Mouse (Mus musculus) midbrain, postnatal 0 days (tissue): ENCODE measurements at regions not wholly inside any gene's neighbourhood (a gene's known extent, or its start where the extent isn't known, plus 50 kb on each side); places are given as distances from the start of the nearest gene placed in this dataset.

Source experiments
- ATAC-seq: fragments of 200-750 bp; cut with Nextera tagmentation; 2 replicates; pipeline ENCODE4 v1.8.0; 2017; ENCODE audit warnings: moderate number of reproducible peaks, mild to moderate bottlenecking, moderate TSS enrichment, moderate library complexity; ENCODE audit not compliant: low FRiP score
- DNase-seq: peaks from one replicate; pipeline ENCODE4 v3.0.0-alpha.2; 2015; ENCODE audit warnings: low spot score
- H3K27ac ChIP-seq: fragments of 300-500 bp; sonication (generic); 2 replicates; pipeline ENCODE4 v1.5.1; 2014; ENCODE audit warnings: low read depth, mild to moderate bottlenecking, low read length, mixed read lengths
- H3K27me3 ChIP-seq: fragments of 300-500 bp; sonication (generic); 2 replicates; pipeline ENCODE4 v1.6.1; 2014; ENCODE audit warnings: low read length, control low read depth, mixed read lengths; ENCODE audit not compliant: insufficient read depth
- H3K36me3 ChIP-seq: fragments of 300-500 bp; sonication (generic); 2 replicates; pipeline ENCODE4 v1.6.1; 2014; ENCODE audit warnings: low read length, control low read depth, mixed read lengths; ENCODE audit not compliant: insufficient read depth
- H3K4me1 ChIP-seq: fragments of 300-500 bp; sonication (generic); 2 replicates; pipeline ENCODE4 v1.6.1; 2014; ENCODE audit warnings: mild to moderate bottlenecking, control low read depth, antibody characterized with exemption, low read length, mixed read lengths; ENCODE audit not compliant: insufficient read depth
- H3K4me2 ChIP-seq: fragments of 300-500 bp; sonication (generic); 2 replicates; pipeline ENCODE4 v1.6.1; 2014; ENCODE audit warnings: low read depth, mild to moderate bottlenecking, low read length, mixed read lengths; ENCODE audit not compliant: poor library complexity, severe bottlenecking
- H3K4me3 ChIP-seq: fragments of 300-500 bp; sonication (generic); 2 replicates; pipeline ENCODE4 v1.5.1; 2014; ENCODE audit warnings: low read depth, mild to moderate bottlenecking, low read length, moderate library complexity
- H3K9ac ChIP-seq: fragments of 300-500 bp; sonication (generic); replicated peaks from 2 replicates; pipeline ENCODE4 v1.6.1; 2014; ENCODE audit warnings: mild to moderate bottlenecking, low read length, moderate library complexity, mixed read lengths; ENCODE audit not compliant: poor library complexity, severe bottlenecking
- H3K9me3 ChIP-seq: fragments of 300-500 bp; sonication (generic); 2 replicates; pipeline ENCODE4 v1.6.1; 2016; ENCODE audit warnings: low read length, control low read depth
- CTCF ChIP-seq: IDR thresholded peaks from 2 replicates; pipeline ENCODE4 v1.5.1; 2016; ENCODE audit warnings: antibody characterized with exemption, mild to moderate bottlenecking
- WGBS: fragments of 180-500 bp; shearing (Covaris S2); extraction: QIAGEN DNeasy Blood & Tissue Kit; methylation state at CpG from one replicate; pipeline ENCODE4 v1.1.7; 2014; 5-methylcytosine and 5-hydroxymethylcytosine counted together

DNA sequence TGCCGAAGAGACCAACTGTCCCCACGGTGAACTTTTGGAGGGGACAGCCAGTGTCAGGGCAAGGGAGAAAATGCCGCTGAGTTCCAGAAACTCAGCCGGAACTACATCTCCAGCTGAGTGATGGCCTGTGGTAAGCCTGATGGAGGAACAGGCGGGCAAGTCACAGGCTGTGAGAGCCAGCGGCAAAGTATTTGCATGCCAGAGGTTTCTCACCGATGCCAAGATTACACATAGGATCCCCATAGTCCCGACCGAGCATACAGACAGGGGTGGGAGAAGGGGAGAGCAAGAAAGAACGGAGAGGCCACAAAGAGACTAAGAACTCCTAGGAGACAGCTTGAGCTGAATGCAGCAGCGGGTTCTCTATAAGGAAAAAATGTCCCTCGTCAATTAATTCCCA is 55.8 kb upstream of the Daam1 start:
- TF ChIP-seq CTCF, result no peak

DNA sequence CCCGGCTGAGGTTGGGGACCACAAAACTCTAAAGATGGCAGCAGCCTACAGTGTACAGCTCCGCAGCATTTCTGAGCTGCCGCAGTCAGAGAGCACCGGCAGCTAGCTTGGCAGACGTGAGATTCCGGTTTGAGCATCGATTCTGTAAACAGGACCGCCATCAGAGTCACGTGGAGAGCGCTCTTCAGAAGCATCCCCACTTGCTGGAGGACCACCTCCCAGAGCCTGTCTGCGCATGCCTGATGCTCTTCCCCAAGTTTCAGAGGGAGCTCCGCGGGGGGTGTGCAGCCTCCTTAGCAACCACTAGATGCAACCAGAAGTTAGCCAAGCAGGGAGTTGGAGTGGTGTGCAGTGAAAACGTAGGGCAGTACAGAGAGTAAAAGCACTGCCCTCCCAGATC is 52.7 kb upstream of the Daam1 start:
- Histone ChIP-seq H3K9me3 (no peaks in the 10 kb centered on the region), H3K4me1 (no peaks in the 10 kb centered on the region), H3K4me2 (peak overlapping the region; percentile 28), H3K9ac (no peak overlapping the region), H3K27me3 (no peaks in the 10 kb centered on the region), H3K27ac (no peak overlapping the region), H3K4me3 (peak overlapping the region; percentile 12), H3K36me3 (no peaks in the 10 kb centered on the region)
- DNase-seq (peak; percentile 71), ATAC-seq (no peak)
- WGBS, result 27% methylated on average over 14 of the region's 14 CpGs
- no peak for TF ChIP-seq CTCF

More for the DNA sequence above, 55.8 kb upstream of the Daam1 start:
- H3K27me3 ChIP-seq, result no peaks in the 10 kb centered on the region
- H3K9ac ChIP-seq, result no peak overlapping the region
- no peaks in the 10 kb centered on the region for H3K9me3 ChIP-seq
- no peak overlapping the region for H3K4me2 ChIP-seq
- WGBS, result 76% methylated on average over 12 of the region's 12 CpGs
- no peaks in the 10 kb centered on the region for H3K4me1 ChIP-seq
- no peak overlapping the region for H3K4me3 ChIP-seq
- no peak for ATAC-seq
- H3K27ac ChIP-seq, result no peak overlapping the region
- no peaks in the 10 kb centered on the region for H3K36me3 ChIP-seq
- DNase-seq, result no peak

GRCm38 (mm10) chr12:71778948-71779347 is 51.9 kb upstream of the Daam1 start:
- H3K4me2 ChIP-seq, result no peak overlapping the region
- no peaks in the 10 kb centered on the region for H3K9me3 ChIP-seq
- WGBS, result 94% methylated on average over 3 of the region's 3 CpGs
- H3K4me3 ChIP-seq, result no peak overlapping the region
- no peak overlapping the region for H3K27ac ChIP-seq
- no peaks in the 10 kb centered on the region for H3K4me1 ChIP-seq
- ATAC-seq (no peak), DNase-seq (no peak)
- H3K36me3 ChIP-seq, result no peaks in the 10 kb centered on the region
- no peak for TF ChIP-seq CTCF
- no peak overlapping the region for H3K9ac ChIP-seq
- H3K27me3 ChIP-seq, result no peaks in the 10 kb centered on the region

- 62% methylated on average over 6 of the region's 6 CpGs for WGBS
- Histone ChIP-seq H3K36me3 (no peaks in the 10 kb centered on the region), H3K27ac (no peak overlapping the region), H3K4me1 (no peaks in the 10 kb centered on the region), H3K9ac (no peak overlapping the region), H3K4me2 (no peak overlapping the region), H3K4me3 (no peak overlapping the region), H3K9me3 (no peaks in the 10 kb centered on the region), H3K27me3 (no peaks in the 10 kb centered on the region)
- no peak for ATAC-seq
- no peak for TF ChIP-seq CTCF
- no peak for DNase-seq
Observed at GRCm38 (mm10) chr12:71779418-71779817, 51.5 kb upstream of the Daam1 start.
